Mouse (Mus musculus): ENCODE data around the gene Thoc5. TPM values are rescaled to one million over a fixed set of nuclear protein-coding genes. Genes with fewer than 3 reads are reported as not detected.

The Thoc5 gene
- 14.5 and 15.7 TPM in 2 replicates for polyA plus RNA-seq (2012; rRNA removed)

DNA sequence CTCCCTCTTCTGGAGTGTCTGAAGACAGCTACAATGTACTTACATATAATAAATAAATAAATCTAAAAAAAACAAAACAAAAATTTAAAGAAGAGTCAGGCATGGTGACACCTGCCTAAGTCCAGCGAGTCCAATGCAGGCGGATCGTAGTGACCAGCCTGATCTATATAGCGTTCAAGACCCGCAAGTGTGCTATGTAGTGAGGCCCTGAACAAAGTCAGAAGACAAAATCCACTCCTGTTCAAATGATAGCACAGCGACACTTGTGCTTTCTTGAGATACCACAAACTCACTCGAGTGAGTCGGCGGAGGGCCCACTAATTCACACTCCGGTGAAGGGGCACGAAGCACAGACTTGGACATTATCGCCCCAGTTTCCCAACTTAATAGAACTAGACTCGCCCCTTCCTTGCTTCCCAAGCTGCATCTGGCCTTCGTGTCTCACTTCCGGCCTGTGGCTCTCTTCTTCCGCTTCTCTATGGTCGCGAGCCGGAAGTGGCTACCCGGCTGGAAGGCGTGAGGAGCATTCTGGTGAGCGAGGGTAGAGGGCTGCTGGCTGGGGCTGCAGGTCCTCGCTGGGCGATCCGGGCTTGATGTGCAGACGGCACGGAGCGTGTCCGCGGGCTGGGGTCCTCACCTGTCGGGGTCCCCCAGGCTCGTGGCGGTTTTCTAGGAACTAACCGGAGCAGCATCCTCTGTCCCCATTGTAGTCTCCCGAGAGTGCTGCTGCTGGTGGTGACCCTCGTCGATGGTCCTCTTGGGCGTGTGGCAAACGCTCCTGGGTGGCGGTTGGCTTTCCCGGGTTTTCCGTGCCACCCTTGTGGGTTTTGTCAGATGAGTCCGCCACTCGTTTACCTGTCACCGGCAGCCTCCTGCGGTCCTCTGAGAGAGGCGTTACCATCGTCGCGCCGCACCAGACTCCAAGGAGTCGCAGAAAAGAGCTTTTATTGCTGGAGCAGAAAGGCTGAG, at the start of gene Thoc5:
Gene Thoc5 (plus strand): TSS at position 473 of the 969 bp plus-strand sequence.

GRCm38 (mm10) chr11:4849258-4849943, 45.7 kb upstream of the Thoc5 start, which contains the start of gene Nf2:
Gene Nf2 (minus strand): TSS chr11:4849536.

DNA sequence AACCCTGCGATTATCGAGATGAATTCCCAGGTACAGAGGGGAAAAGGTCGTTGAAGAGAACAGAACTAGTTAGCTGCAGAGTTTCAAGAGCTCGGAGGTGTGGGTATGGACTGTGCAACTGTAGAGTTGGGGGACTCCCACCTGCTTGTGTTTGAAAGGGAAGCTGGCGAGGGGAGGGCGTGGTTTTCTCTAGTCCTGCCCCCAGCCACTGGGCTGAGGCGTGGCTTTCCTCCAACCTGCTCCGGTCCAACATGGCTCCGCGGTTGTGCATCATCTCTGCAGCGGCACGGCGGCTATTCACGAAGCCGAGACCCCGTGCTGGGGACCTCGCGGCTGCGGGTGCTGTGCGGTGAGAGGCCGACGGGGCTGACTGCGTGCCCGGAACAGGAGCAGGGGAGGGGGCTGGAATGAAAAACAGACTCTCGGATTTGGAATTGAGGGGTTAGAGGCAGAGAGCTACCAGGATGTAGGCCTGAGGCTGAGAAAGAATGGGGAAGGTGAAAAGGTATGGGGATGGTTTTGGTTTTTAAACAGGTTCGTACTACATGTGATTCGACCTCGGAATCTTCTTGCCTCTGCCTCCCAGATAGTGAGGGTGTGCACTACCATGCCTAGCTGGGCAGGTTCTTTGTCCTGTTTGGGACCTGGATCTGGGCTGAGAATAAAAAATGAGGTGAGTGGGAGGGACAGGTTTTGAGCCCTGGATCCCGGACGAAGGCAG, 21.2 kb upstream of the Thoc5 start, which contains the start of gene Nipsnap1:
Gene Nipsnap1 (plus strand): TSS at position 197 of the 721 bp plus-strand sequence.

DNA sequence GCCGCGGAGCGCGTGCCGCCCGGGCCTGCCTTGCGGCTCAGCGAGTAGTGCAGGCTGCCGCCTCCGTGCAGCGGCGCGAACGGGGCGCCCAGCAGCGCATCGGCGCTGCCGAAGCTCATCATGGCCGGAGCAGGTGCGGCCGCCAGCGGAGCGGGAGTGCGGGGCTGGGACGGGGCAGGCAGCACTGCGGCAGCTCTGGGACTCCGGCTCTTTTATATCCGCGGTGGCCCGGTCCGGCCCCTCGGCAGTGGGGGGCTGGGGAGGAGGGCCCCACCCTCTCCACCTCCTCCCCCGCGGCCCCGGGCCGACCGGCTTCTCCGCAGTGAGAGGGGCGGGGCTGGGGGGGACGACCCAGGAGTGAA, 52.7 kb downstream of the Thoc5 start, which contains the start of gene Nefh:
Gene Nefh (minus strand): TSS at position 252 of the 362 bp plus-strand sequence.

Other genes with a start within 250 kb of the Thoc5 start
- 1,257 and 1,459 TPM in 2 replicates for gene Uqcr10, start 191.0 kb upstream of the Thoc5 start, polyA plus RNA-seq (2012; rRNA removed)
- gene Zmat5, start 190.6 kb upstream of the Thoc5 start, polyA plus RNA-seq (2012; rRNA removed) = 46.4 and 58.7 TPM in 2 replicates
- gene Cabp7, start 148.5 kb upstream of the Thoc5 start, polyA plus RNA-seq (2012; rRNA removed) = 0.06 TPM in 1 of 2 replicates, not detected in the other
- gene Nf2, start 45.8 kb upstream of the Thoc5 start, polyA plus RNA-seq (2012; rRNA removed) = 43.5 and 49.9 TPM in 2 replicates
- 41.8 and 56.2 TPM in 2 replicates for gene Nipsnap1, start 21.4 kb upstream of the Thoc5 start, polyA plus RNA-seq (2012; rRNA removed)
- gene Nefh, start 52.7 kb downstream of the Thoc5 start, polyA plus RNA-seq (2012; rRNA removed) = 0.44 and 0.47 TPM in 2 replicates
- gene Ap1b1, start 91.5 kb downstream of the Thoc5 start, polyA plus RNA-seq (2012; rRNA removed) = 97.3 and 107 TPM in 2 replicates
- 2.4 and 2.8 TPM in 2 replicates for gene Rasl10a, start 162.8 kb downstream of the Thoc5 start, polyA plus RNA-seq (2012; rRNA removed)
- 135 and 142 TPM in 2 replicates for gene Gas2l1, start 170.0 kb downstream of the Thoc5 start, polyA plus RNA-seq (2012; rRNA removed)
- 26.0 and 28.7 TPM in 2 replicates for gene Rhbdd3, start 203.6 kb downstream of the Thoc5 start, polyA plus RNA-seq (2012; rRNA removed)
- 222 and 233 TPM in 2 replicates for gene Ewsr1, start 203.9 kb downstream of the Thoc5 start, polyA plus RNA-seq (2012; rRNA removed)